Mouse (Mus musculus): ENCODE data around the gene Hist1h3c.

GRCm38 (mm10) chr13:23729192-23729525 lies 16.2 kb downstream of the Hist1h3c start:
- TF ChIP-seq CTCF (IDR thresholded peaks at IDR 0.05; ENCODE audit: extremely low read depth, insufficient read length, insufficient replicate concordance, low read depth, low read length) (no peak), POLR2A (IDR thresholded peaks at IDR 0.05; ENCODE audit: low read depth, low read length) (no peak)

Measured in small intestine, adult 2 months (tissue).